Mouse (Mus musculus): ENCODE data around the gene Bhlhe23. TPM values are rescaled to one million over a fixed set of nuclear protein-coding genes. Genes with fewer than 3 reads are reported as not detected.

Bhlhe23 gene
- polyA plus RNA-seq (2012; ENCODE audit: low replicate concordance), result not detected in 2 replicates

DNA sequence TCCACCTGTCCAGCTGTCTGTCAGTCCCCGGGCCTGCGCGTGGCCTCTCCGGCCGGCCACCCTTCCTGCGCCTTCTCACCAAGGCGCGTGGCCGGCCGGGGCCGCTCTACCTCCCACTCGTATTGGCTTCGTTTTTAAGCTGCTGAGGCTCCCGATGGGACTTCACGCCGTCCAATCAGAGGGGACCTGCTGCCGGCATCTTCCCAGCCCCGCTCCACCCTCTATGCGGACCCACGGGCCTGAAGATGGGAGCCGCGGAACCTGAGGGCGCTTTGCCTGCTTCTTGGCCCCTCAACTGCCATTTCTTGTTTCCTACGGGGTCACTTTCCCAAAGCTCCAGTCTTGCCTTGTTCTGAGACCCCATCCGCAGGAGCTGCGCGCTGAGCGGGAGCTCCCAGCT, at the start of gene Bhlhe23:
Bhlhe23 (minus strand) TSS at position 108 of the 400 bp plus-strand sequence.

DNA sequence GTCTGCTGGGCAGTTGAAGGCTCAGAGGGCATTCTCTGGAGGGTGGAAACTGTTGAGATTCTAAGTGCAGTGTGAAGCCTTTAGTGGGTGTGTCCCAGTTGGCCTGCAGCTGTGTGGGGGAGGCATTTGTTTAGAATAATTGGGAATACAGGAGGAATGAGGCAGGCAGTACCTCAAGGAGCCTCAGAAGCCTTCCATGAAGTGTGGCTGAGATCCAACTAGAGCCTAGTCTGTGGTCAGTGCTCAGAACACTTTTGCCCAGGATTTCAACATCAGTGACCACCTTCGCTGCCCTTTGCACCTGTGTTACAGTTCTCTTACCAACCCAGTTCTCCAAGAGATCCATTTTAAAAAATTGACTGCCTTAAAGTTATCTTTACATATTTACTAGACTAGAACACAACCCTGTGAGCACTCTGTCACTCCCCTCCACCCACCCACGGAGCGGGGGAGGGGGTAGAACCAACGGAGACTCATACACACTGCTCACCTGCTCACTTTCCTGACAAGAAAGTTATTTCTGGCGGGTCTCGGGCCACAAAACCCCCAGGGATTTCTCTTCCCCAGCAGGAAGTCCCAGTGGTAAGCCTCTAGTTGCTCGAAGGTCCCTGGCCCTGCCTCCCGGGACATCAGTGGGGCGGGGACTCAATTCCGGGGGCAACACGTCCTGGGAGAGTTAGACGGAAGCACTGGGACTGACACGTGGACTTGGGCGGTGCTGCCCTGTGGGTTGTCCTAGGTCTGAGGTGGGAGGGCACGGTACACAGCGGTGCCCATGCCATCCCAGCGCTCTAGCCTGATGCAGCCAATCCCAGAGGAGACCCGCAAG, 51.9 kb downstream of the Bhlhe23 start, which contains the start of gene Slc17a9:
Slc17a9 (plus strand) TSS at position 679 of the 829 bp plus-strand sequence.

Other genes with a start within 250 kb of the Bhlhe23 start
- gene Mrgbp, start 195.6 kb downstream of the Bhlhe23 start, polyA plus RNA-seq (2012; ENCODE audit: low replicate concordance), result 25.2 and 26.7 TPM in 2 replicates
- 79.6 and 148 TPM in 2 replicates for gene Ogfr, start 187.7 kb downstream of the Bhlhe23 start, polyA plus RNA-seq (2012; ENCODE audit: low replicate concordance)
- 2.2 and 6.2 TPM in 2 replicates for gene Col9a3, start 179.1 kb downstream of the Bhlhe23 start, polyA plus RNA-seq (2012; ENCODE audit: low replicate concordance)
- not detected in 2 replicates for gene Tcfl5, start 134.2 kb downstream of the Bhlhe23 start, polyA plus RNA-seq (2012; ENCODE audit: low replicate concordance)
- gene Dido1, start 66.9 kb downstream of the Bhlhe23 start, polyA plus RNA-seq (2012; ENCODE audit: low replicate concordance), result 27.0 and 28.0 TPM in 2 replicates
- gene Gid8, start 66.8 kb downstream of the Bhlhe23 start, polyA plus RNA-seq (2012; ENCODE audit: low replicate concordance), result 19.2 and 20.5 TPM in 2 replicates
- 30.4 and 35.4 TPM in 2 replicates for gene Slc17a9, start 51.6 kb downstream of the Bhlhe23 start, polyA plus RNA-seq (2012; ENCODE audit: low replicate concordance)
- gene Ythdf1, start 144.0 kb upstream of the Bhlhe23 start, polyA plus RNA-seq (2012; ENCODE audit: low replicate concordance), result 41.1 and 51.6 TPM in 2 replicates
- not detected in 2 replicates for gene Birc7, start 152.1 kb upstream of the Bhlhe23 start, polyA plus RNA-seq (2012; ENCODE audit: low replicate concordance)
- gene Nkain4, start 177.8 kb upstream of the Bhlhe23 start, polyA plus RNA-seq (2012; ENCODE audit: low replicate concordance), result not detected in 2 replicates
- gene Arfgap1, start 190.3 kb upstream of the Bhlhe23 start, polyA plus RNA-seq (2012; ENCODE audit: low replicate concordance), result 23.5 and 47.7 TPM in 2 replicates
- 7.5 and 24.6 TPM in 2 replicates for gene Col20a1, start 209.6 kb upstream of the Bhlhe23 start, polyA plus RNA-seq (2012; ENCODE audit: low replicate concordance)